Mouse (Mus musculus) naive thymus-derived CD4-positive, alpha-beta T cell, adult 2 months (primary cell): ENCODE measurements around the gene Hrk.

Source experiments
- DNase-seq: peaks from one replicate; pipeline ENCODE4 v3.0.0-alpha.2; 2011; ENCODE audit warnings: low read depth

Hrk gene

DNA sequence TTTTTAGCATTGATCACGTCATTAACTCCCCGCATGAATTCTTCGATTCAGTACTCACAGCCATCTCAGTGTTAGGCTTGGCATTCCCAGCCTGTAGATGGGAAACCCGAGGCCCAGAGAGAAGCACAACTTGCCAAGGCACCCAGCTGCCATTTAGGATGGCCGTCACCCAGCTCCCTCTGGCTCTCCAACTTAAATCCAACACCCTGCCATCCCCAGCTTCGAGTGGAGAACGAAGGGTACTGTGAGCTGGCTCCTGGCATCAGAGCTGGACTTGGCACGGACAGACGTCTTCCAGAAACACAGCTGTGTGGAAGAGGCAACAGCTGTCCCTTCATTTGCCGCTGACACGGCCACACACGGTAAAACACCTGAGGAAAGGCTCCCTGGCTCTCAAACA lies at the start of gene Hrk:
Hrk (plus strand) TSS at position 68 of the 400 bp plus-strand sequence.
- no peak for DNase-seq

DNA sequence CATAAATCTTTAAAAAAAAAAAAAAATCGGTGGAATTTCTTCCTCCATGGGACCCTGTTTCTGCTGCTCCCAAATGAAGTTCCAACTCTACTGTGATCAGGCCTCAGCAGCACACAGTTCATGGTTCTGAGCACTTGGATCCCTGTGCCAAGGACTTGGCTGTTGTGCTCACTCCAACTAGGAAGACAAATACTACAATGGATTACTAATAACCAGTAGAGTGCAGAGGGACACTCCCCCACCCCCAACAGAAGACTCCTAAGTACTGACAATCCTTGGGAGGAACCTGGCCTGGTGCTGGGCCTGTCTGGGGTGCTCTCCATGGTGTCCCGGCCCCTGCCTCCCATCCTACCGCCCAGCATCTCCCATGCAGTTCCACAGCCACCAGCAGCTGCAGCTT lies 46.1 kb upstream of the Hrk start:
- DNase-seq: no peak

DNA sequence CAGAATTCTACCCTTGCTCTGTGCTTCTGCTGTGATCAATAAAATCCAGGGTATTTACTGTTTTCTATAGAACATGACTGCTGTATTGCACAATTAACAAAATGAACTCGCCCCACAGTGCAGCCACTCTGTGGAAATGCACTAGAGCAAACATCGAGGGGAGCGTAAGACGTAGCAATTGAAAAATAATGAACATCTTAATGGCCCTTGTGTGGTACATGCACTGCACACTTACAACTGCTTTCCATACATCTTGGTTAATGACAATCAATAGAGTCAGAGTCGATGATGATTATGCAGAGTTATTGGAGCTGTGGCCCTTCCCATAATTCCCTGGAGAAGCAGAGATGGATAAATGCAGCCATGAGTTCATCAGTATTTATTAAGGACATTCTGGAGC lies 45.5 kb upstream of the Hrk start:
- DNase-seq: no peak

DNA sequence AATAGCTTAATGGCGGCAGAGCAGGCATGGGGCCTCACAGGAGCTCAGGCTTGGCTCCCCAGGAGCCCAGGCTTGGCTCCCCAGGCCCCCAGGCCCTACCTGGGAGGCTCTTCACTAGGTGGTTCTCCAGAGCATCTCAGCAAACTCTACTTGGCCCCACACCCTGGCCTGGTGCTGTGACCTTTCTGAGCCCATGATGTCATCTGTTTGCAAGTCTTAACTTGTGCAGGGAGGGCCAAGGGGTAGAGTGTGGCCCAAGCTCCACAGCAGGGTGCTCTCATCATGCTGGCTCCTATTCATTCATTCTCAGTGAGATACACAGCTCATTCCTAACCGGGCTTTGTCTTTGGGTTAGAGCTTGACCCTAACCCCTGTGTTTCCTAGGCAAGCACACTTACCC lies 43.8 kb upstream of the Hrk start:
- no peak for DNase-seq

DNA sequence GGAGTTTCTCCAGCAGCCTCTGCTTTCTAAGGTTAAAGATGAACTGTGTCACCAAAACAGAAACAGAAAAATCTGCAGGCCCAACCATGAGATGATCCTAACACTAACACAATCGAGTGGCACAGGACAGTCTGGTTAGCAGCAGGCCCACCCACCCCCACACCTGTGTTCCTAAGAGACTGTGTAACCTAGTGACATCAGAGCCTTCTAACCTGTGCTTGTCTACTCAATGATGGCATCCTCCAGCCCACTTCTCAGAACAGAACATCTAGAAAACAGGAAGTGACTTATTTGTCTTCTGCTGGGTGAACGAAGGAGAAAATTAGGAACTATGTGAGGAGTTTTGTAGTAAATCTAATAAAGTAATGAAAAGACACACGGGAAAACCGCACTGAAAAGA lies 42.5 kb upstream of the Hrk start:
- DNase-seq: no peak

DNA sequence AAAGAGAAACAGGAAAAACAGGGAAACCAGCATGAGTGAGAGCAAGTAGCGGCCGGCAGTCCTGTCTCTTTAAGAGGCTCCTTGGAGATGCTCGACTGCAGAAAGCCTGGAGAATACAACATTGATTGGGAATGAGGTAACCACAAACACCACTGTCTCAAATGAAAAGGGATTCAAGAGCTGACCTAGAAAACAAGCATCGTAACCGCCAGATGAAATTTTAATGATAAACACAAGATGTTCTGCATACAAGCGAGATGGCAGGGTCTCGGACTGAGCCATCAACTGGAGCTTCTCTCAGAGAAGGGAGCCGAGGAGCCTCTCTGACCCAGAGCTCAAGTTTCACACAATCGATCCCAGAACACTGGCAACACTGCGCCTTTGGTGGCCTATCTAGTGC lies 41.4 kb upstream of the Hrk start:
- no peak for DNase-seq

DNA sequence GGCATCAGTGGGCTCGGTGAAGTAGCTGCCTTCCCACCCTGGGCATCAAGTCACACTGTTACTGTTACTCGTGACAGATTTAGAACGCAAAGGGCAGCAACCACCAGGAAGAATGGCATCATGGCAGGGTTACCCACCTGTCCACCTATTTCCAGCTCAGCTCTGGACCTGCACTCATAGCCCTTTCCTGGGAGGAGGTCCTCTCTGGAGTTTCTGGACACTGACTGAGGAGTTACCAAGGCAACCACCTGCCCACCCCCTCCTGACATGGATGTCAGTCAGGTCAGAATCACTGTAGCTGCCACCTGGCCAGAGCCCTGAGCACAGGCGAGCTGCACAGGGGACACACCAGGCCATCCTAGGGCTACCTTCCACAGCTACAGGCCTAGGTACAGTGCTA lies 37.8 kb upstream of the Hrk start:
- DNase-seq: no peak

DNA sequence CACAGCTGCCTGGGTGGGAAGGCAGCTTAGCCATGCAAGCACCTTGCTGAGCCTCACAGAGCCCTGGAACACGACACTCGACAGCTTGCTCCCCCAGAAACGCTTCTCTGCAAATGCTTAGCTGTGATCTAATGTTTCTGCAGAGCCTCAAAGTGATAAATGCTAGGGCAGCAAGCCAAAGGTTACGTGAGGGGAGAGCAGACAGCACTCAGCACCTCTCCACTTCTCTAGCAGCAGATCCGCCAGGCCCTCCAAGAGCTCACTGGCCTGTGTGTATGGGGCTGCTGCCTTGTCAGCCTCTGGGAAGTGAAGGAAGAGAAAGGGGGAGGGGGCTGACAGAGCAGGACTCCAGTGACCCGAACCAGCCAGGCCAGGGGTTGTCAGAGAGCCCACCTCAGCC lies 36.2 kb upstream of the Hrk start:
- DNase-seq: no peak

DNA sequence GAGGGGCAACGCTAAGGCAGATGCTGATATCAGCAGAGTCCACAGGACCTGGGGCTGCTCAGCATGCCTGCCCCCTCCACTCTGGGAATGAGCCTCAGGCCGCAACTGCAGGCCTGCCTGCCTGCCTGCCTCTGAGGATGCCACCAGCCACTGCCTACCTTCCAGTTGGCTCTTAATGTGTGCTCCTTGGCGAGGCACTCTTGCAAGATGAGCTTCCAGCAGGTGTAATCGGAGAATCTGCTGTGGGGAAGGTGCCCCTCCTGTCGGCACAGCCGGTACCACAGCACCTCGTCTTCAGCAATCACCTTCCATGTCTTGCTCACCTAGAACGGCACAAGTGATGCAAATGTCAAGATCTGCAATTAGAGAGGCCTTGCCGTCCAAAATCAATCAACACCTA lies 35.8 kb upstream of the Hrk start:
- DNase-seq: no peak

DNA sequence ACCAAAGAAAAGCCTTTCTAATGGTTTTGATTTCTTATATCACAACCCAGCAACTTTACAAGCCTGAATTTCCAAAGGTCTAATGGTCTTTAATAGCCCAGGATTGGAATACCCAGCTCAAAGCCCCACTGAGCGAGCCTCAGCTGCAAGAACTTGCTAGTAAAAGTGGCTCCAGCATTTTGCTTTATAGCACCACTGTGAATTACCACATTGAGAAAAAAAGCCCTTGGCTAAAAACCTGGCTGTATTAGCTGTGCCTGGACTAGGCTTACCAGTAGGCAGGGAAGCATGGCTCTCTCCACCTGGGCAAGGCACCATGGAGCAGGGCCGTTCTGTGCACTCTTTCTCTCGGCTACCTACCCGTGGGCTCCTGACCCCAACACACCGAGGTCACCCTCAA lies 28.1 kb upstream of the Hrk start:
- DNase-seq: no peak

DNA sequence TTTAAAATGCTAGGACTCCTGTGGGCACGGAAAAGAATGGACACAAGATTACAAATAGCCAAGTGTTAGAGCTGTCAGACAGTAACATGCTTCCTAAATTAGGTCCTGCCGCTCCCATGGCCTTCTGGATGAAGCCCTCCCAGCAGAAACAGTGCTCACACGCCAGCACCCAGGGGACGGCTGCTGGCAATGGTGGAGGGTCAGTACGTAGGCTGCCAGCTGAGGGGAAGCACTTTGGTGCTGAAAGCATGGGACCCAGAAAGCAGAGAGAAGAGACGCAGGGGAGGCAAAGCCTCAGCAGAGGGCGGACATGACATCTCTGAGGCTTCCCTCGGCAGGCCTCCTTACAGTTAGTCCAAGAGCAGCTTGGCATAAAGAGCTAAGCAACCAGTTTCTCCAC lies 24.8 kb upstream of the Hrk start:
- DNase-seq: no peak

DNA sequence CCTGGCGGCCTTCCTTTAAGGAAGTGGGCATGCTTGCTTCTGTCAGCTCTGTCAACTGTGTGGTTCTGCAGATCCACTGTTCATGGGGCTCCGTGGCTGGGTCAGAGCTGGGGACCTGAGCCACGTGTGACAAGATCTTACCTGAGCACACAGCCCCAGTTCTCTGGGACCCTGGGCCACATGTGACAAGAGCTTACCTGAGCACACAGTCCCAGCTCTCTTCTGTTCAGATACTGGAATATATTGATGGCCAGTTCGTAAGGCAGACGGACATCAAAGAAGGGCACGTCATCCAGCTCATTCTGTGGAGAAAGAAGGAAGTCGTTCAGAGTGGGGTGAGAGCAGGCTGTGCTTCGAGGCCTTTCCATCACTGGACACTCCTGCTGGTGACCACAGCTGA lies 22.0 kb upstream of the Hrk start:
- no peak for DNase-seq

DNA sequence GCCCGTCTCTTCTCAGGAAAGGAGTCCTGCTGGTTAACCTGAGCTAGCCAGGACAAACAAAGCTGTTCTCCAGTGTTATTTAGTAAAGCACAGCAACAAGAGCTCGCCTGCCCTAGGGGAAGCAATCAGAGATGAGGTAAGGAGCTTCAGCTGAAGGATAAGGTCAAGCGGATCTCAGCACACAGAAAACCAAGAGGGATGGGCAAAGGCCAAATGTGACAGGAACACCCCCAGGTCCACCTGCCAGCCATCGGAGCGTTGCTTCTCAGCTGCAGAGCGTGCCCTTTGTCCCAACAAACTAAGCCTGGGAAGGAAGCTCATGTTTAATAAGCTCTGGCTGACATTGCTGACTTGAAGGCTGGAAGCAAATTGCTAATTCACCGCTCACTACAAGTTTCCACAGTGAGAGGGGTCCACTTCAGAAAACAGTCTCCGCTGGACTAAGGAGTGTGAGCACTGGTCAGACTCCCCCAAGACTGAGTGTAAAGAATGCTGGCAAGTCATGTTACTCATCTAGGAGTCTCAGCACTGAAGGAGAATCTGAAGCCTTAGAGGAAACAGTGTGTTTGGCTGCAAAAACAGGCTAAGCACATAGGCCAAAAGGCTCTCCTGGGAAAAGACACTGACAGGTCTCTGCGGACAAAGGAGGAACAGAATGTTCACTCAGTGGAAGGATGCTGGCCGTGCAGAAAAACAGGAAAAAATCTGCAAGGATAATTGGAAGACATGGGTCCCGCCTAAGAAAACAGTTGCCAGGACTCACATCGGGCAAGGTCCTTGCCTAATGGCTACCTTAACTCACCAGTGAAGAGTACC lies 21.0 kb upstream of the Hrk start:
- DNase-seq: no peak

DNA sequence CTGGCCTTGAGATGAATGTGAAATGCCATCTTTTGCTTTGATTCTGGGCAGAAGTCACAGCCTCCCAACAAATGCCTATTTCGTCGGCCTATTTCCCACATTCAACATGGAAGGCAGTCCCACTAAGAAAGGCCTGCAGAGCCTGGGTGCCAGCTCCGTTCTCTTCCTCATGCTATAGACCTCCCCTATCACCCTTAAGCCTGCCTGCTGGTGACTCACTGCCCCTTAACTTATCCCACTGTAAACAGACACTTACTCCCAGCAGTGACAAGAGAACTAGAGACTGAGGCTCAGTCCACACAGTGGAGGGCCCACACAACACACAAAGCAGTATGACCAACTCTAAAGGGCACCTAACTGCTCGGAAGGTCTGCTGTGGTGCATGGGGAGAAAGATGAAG lies 20.1 kb upstream of the Hrk start:
- DNase-seq: no peak

DNA sequence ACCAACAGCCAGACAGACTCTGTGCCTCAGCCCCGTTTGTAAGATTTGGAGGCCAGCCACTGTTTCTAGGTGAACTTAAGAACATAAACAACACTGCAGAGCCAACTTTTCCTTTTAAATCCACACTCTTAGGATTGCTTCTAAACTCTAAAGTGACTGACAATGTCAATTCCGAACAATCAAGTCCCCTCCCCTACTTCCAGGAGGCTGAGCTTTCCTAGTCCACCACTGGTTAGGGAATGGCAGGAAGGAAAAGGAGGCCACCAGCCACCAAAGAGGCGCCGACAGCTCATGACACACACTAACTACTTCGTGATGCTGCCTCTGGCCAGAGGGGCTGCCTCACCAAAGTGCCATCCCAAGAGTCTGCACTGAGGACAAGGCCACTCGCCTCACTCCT lies 19.7 kb upstream of the Hrk start:
- DNase-seq: no peak

DNA sequence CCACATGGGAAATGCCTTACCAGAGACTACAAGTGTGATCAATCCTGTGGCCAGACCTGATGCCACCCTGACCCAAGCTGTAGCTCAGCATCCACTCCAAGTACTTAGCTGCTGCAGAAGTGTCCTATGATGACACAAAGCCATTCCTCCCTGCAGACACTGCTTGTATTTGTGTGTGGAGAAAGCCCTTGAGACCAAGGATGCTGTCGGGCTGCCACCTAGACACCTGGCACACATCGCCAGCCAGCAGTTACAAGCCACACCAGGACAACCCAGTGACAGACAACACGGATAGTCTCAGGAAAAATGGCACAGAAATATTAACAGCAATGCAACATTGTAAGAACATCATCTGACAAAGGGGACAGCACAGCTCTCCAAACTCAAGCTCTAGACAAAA lies 19.0 kb upstream of the Hrk start:
- no peak for DNase-seq

DNA sequence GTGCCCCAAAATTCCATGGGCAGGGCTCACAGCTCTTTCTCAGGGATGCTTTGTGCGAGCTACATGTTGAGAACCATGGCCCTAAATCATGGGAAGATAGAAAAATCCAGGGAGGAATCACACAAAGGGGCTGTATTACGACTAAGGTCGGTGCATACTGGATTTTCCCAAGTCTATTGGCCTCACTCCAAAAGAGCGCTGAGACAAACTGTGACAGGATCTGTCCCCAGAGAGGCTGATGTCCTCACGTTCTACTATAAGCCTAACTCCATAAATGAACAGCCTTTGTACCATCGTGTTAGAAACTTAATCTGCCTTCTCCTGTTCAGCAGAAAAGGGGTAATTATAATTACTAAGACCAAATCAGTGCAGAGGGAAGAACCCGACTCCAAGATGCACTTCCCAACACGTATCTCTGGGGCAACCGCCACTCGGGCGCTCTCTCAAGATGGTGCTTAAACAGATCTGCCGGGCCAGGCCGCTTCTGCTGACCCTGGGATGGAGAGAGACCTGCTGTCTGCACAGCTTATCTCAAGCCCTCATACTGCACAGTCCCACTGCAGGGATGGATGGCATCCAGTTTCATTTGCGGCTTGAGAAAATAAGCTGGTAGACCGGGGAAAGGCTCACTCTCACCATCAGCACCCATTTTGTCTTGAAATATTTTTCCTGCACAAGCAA lies 18.3 kb upstream of the Hrk start:
- DNase-seq: no peak

DNA sequence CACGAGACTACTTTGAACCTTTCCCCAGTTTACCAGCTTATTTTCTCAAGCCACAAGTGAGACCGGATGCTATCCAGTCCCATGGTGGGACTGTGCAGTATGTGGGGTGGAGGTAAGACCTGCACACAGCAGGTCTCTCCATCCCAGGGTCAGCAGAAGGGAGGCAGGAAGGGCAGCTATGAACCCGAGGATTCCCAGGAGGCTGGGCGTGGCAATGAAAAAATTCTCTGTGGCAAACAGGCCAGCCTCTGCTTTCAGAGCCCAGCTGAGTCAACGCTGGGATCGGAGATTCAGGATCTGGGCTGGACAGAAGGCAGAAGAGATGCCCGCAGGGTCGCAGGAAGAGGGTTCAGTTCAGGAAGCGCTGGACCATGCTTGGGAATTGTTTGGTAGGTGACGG lies 17.2 kb upstream of the Hrk start:
- DNase-seq: no peak

DNA sequence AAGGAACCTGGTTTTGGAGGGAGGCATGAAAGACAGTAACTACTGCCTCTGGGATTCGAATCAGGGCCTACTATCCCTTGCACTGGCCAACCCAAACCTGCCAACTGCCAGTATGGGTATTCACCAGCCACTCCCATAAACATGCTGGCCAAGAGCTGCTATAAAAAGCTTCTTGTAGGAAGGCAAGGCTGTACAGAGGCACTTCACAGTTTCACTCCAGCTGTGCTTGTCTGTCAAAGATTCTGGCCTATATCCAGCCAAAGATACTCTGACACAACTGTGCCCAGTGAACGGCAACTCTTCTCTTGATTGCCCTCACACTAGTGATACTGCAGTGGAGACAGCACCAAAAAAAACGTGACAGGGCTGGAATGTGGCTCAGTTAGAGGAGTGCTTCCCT lies 14.7 kb upstream of the Hrk start:
- no peak for DNase-seq

DNA sequence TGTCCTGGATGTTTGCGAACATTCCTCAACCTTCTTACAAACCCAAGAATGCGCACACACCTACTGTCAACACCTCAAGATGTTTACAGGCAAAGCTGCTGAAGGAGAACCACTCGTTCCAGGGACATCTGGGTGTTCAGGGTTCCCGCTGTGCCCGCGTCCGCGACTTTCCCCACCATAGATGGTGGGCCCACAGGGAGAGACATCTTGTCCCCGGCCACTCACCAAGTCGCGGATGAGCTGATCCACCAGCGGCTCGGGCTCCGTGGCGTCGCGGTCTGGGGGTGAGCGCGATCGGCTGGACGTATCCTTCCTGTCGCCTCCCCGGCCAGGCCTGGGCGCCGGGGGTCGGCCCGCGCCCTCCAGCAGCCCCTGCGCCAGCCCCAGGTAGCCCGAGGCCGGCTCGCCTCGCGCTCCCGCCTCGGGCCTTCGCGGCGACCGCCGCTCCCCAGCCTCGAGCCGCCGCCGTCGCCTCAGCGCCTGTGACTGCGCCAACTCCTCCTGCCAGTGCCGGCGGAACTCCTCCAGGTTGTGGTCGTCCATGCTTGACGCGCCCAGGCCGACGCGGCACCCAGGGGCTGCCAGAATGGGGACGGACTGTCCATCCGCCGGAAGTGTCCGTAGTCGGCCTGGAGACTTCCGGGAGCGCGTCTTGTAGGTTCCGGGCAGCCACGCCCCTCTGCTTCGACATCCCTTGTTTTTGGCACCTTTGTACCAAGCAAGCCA lies 9.4 kb upstream of the Hrk start, which contains the start of gene Fbxw8:
Fbxw8 (minus strand) TSS at position 626 of the 726 bp plus-strand sequence.
- peak; percentile 58 for DNase-seq

DNA sequence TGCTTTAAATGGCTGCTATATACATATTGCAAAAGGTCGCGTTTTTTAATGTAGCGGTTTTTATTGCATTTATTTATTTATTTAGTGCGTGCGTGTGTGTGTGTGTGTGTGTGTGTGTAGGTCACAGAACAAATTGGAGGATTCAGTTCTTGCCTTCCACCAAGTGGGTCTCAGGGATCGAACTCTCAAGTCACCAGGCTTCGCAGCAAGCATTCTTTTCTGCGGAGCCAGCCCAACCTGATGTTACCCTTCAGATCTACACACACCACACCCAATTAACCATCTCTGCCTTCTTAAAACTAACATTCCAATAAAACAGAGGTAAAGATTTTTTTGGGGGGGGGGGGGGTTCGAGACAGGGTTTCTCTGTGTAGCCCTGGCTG lies 8.9 kb upstream of the Hrk start:
- DNase-seq: no peak

DNA sequence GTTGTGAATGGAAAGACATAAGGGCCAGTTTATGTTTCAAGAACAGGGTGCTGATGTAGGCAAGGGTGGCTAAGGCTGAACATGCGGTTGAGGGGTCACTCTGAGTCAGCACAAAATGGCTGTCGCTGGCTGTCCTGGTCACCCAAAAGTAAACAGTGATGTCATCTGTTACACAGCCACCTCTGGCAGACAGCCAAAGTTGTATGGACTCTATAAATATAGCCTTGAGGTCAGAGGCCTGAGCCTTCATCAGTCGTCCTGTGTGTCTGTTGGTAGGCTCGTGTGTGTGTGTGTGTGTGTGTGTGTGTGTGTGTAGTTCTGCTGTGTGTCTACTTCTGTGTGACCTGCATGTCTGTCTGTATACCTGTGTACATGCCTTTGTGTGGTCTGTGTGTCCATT lies 7.5 kb upstream of the Hrk start:
- no peak for DNase-seq

DNA sequence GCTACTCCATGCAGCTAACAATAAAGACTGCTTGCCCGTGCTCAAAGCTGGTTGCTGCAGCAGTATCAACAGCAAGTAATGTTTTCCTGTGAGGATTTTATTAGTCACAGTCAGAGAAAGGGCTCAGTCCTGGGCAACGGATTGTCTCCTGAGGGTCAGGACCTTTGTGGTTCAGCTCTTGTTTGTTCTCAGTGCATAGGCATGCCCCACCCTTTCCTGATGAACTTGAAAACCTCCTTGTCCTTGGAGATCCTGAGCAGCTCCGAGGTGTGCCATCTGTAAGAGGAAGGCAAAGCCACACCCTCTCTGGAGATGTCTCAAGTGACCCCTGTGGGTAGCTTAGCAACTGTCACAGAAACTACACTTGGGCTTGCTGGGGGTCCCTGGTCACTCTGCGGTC lies 3.8 kb upstream of the Hrk start:
- DNase-seq: no peak
